Mouse (Mus musculus) CH12F3 (cell line): Measurements from ENCODE around the gene Kpna4.
"Not testable (repeated sequence)": the region's sequence is repeated elsewhere in the genome, so short reads cannot be mapped to it uniquely, and the experiment has no call there.

ENCODE experiments used
- in situ Hi-C: fragments of 300-500 bp; cut with MboI; formaldehyde crosslinking; loops from 2 replicates; pipeline ENCODE4 v1.14.3; 2020; ENCODE audit warnings: low sequenced_read_pairs

The Kpna4 gene

DNA sequence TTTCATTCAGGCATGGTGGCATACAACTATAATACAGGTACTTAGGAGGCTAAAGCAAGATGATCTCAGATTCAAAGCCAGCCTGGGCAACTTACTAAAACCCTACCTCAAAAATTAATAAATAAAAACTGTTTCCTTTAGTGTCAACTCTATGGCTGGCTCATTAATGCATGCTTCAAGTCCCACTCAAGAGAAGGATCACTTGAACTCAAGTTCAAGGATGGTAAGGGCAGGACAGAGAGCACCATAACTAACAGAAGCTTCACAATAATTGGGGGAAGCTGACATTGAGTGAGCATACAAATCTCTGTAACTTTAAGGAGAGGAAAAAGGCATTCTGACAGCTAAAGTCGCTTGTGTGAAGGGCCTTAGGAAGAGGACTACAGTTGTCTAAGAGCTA, 13.0 kb downstream of the Kpna4 start:
- in situ Hi-C loops = no loop called here

DNA sequence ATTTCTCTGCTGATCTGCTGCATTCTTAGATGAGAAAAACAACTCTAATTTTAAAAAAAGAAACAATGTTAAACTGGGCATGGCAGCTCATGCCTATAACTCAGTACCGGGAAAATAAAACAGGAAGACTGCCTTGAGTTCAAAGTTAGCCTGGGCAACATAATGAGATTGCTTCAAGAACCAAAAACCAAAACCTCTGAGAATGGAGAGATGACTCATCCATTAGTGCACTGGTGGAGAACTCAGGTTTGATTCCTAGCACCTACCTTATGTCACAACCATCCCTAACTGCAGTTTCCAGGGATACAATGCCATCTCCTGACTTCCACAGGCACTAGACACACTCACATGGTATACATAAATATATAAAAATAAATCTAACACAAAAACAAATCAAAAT, 17.8 kb downstream of the Kpna4 start:
- in situ Hi-C loops = no loop called here

DNA sequence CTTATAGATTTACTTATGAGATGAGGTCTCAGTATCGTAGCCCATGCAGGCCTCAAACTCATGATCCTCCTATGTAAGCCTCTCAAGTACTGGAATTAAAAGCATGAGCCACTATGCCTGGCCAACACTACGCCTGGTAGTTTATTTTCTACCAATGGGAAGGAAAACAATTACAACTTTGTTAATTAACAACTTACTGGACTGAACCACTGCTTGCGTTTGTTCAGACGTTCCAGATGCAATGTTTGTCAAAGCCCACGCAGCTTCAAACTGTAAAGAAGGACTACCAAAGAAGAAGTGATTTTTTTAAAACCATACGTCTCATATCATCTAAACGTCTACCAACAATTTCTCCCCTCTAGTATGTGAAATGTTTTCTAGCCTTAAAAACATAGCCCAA, 32.5 kb downstream of the Kpna4 start:
- in situ Hi-C loops = no loop called here

DNA sequence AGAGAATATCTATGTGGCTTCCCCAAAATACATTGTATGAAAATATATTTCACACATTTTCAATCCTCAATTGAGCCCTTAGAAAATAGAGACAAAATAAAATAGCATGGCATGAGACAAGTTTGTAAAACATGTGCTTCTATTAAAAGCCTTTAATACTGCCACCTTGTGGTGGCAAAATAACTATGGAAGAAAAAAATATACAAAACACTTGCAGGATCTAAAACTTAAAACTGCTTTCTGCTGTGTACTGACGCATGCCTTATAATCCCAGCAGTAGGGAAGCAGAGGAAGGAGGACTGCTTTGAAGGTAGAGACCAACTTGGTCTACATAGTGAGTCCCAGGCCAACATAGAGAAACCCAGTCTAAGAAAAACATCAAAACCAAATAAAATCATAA, 62.9 kb downstream of the Kpna4 start:
- in situ Hi-C loops = no loop called here

DNA sequence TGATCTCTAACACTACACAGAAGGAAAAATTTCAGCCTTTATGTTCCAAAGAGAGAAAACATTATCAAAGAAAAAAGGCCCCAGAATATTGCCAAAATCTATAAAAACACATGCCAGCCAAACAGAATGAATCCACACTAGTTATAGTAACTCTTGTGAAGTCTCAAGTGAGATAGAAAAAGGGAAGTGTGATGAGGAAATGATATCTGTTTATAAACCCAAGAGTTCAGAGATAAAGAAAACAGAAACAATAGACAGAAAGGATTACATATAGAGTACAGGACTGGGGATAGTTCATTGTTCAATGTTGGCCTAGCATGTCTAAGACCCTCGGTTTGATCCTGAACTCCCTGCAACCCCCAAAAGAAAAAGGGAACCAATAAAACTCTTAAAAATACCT, 64.1 kb downstream of the Kpna4 start:
- in situ Hi-C loops = no loop called here

DNA sequence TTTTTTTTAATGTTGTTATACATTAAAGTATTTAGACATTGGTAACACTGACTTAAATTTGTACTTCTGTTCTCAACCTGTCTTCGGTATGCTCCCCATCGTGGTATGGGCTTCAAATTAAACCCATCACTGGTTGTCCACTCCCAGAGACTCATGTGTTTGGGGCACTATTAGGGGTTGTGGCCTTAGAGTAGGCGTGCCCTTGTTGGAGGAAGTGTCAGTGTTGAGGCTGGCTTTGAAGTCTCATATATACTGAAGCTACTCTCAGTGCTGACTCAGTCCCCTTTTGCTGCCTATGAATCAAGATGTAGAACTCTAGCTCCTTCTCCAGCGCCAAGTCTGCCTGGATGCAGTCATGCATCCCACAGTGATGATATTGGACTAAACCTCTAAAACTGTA, 66.2 kb downstream of the Kpna4 start:
- in situ Hi-C loops = no loop called here

DNA sequence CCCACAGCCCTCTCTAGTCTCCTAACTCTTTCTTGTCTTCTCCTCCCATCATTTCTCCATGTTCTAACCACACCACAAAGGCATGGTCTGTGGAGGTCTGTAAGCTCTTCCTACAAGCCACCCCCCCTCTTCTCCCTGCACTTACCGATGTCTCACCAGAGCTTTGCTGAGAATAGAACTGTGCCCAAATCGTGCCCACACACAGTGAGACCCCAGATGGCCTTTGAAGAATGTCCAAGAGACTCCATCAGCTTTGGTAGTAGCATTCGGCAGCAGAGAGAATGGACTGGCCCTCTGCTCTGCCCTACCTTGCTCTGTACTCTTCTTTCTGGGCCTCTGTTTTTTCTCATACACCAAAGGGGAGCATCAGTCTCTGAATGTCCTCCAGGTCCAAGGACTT, 71.0 kb downstream of the Kpna4 start:
- in situ Hi-C loops = no loop called here

DNA sequence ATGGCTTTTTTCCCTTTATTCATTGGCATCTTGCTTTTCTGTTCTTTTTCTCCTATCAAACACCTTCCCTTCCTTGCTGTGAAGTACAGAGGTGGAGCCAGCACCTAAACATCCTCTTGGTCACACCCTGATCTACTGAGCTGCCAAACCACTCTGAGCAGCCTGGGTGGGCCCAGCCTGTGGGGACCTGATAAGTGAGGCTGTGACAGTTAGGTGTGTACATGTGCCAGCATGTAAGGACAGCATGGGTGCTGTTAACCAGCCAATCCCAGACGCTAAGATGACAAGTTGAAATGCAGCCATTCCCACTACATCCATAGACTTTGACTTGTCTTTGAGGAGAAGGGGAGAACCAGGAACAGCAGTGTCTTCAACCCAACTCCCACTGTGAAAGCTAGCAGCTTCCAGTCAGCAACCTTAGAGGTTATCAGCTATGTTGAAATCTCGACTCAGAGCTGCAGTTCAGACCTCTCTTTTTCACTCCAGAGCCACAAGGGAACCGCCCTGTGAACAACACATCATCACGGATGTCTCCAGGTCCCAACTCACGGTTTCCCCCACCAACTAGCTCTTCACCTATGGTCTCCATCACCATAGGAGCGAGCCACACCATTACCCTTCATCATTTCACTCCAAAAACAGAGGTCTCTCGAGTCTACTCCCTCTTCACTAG, 72.0 kb downstream of the Kpna4 start:
- in situ Hi-C loops = no loop called here

DNA sequence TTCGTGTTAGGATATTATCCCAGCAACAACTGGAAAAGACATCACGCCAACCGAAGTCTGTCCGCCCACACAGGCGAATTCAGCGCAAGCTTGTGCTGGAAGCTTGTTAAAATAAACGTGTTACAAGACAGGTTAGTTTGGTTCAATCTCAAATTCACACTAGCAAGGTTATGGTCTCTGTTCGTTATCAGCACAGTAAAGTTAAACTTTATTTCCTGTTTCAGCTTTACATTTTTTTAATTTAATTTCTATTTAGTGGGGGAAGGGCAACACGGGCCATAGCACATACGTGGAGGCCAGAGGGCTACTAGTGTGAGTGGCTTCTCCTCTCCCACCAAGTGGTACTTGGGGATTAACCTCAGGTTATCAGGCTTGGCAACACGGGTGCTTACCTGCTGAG, 75.0 kb downstream of the Kpna4 start:
- in situ Hi-C loops = no loop called here

DNA sequence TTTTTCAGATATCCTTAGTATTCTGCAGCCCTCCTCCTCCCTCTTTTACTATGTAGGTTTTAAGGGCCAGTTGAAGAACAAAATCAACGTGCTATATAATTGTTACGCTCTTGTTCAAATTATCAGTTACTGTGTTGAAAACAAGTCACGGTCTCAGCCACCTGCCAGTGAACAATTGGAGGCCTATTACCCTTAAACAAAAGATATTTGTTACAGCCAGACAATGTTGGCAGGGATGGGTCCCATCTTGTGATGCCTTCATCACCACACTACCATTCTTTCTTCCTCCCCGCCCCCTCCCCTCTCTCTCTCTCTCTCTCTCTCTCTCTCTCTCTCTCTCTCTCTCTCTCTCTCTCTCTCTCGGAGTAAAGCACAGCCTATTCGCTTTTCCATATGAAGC, 77.9 kb downstream of the Kpna4 start:
- in situ Hi-C loops = no loop called here

DNA sequence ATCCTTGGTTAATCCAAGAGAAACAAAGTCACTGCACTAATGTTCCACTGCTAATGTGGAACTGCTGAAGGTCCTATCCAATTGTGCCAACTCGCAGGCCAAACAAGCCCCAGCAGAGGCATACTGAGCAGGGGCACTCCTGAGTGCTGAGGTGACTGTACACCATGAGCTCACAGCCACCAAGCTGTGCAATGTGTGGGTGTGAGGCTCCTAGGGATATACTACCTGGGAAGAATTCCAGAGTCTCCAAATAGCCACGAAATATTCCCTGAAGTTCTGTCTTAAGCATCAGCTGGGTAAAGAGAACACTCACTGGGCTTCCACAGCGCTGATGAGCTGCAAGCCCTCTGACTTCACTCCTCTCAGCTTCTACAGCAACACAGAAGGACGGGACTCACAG, 79.2 kb downstream of the Kpna4 start:
- in situ Hi-C loops = no loop called here

DNA sequence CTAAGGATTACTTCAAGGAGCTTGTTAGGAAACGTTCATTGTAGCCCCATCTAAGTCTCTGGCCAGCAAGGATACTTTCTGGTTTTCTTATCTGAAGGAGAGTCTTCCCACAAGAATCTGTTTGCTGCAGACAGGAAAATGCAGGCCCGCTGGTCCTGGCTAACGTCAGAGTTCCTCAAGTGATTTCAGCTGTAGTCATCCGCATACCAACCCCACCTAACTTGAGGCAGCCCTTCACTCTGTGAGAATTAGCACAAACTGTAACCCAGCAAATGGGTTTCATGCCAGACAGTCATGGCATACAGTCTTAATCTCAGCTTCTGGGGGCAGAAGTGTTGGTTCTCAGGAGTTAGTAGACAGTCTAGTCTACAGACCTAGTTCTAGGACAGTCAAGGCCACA, 80.4 kb downstream of the Kpna4 start:
- in situ Hi-C loops = no loop called here

DNA sequence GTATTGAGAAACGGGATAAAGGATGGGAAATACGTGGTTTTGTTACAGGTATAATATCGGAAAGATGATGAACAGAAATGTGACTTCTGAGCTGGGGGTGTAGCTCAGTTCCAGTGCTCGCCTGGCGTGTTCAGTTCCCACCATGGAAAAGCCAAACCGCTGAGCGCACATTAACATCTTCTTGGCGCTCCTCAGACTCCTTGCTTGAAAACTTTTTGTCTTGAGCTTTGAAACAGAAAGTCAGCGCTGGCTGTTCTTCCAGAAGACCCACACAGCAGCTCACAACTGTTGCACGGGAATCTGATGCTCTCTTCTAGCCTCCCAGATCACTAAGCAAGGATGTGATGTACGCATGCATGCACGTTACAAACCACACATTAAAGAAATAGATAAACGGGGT, 81.2 kb downstream of the Kpna4 start:
- in situ Hi-C loops = no loop called here

DNA sequence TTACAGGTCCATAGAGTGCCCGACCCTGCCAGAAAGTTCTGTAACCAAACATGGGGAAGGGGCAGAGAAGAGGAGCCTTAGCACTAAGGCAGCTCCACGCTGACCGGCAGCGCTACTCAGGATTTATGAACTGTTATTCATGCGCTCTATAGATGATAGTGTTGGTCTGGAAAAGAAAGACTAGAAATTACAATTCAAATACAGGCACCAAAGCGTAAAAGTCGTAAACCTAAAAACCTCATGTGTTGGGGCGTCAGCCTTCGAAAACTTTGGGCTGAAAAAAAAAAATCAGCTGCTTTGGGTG, 81.6 kb downstream of the Kpna4 start:
- in situ Hi-C loops = no loop called here

DNA sequence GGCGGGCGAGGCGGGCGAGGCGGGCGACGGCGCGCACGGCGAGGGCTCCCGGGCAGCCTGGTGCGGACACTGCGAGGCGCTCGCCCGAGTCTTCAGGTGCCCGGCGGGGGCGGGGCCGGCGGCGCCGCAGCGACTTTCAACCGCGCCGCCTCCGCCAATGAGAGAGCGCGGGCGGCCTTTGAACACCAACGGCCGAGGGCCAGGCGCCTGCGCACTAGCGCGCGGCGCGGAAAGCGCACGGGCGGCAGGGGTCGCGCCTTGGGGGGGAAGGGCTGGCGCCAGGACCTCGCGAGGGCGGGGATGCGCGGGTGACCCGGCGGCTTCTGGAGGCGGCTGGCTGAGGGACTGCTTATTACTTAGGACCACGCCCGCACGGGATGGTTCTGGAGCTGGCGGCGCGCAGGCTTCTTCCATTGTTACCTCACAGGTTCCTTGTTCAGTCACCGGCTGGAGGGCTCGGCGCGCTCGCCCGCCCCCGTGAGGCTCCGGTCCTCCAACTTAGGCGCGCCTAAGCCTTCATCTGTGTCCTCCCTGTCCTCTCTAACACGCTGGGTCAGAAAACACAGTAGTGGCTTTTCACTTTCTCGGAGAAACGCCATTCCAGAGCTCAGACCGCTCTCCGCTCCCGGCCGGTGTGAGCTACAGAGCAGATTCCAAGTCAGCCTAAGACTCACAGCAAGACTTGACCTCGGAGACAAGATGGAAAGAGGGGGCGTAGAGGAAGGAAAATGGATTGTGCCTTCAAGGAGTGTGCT, 82.1 kb downstream of the Kpna4 start, which contains the start of gene Trim59:
Trim59 (minus strand) TSS at position 111 of the 755 bp plus-strand sequence.
- in situ Hi-C loops = no loop called here

DNA sequence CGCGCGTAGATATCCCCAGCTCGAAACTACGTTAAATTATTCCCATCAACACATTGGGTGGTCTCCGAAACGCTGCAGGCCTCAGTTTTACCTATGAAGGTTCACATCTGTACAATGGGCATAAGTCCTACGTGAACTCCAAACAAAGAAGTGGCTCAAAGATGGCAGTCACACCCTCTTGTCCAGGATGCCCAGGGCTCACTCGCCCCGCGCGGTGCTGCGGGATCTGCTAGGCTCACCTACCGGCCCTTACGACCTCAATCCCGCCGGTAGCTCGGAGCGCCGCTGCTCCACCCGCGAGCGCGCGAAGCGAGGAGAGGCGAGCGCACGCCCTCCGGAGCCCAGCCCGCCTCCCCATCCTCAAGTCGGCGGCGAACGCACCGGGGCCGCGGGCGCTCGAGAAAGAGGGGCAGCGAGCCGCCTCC, 82.7 kb downstream of the Kpna4 start:
- in situ Hi-C loops = no loop called here

DNA sequence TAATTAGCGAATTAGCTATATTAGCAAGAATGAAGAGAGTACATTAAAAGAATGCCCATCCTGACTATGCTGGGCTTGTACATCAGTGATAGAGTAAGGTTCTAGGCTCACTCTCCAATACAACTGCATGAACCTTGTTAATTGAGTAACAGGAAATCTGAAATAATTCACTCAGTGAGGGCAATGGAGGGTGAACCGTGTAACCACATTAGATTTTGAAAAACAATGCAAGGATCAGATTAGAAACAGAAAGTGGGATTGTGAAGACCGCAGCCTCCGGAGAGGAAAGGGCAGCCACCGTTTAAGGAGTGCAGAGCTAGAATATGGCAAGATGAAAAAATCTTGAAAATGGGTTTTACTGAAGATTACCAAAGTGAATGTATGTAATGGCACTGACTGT, 85.6 kb downstream of the Kpna4 start:
- in situ Hi-C loops = no loop called here

DNA sequence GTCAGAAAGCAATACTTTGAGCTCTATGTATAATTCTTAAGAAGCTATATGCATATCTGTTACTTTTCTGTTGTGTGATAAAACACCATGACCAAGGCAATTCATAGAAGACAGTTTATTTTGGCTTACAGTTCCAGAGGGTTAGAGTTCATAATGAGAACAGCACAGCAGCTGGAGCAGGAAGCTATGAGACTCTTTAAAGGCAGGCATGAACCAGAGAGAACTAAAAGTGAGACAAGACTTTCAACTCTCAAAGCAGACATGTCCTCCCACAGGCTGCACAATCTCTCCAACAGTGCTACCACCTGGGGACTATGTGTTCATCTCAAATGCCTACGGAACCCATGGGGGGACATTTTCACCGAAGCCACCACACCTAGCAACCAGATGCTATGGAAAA, 86.8 kb downstream of the Kpna4 start:
- in situ Hi-C loops = no loop called here

DNA sequence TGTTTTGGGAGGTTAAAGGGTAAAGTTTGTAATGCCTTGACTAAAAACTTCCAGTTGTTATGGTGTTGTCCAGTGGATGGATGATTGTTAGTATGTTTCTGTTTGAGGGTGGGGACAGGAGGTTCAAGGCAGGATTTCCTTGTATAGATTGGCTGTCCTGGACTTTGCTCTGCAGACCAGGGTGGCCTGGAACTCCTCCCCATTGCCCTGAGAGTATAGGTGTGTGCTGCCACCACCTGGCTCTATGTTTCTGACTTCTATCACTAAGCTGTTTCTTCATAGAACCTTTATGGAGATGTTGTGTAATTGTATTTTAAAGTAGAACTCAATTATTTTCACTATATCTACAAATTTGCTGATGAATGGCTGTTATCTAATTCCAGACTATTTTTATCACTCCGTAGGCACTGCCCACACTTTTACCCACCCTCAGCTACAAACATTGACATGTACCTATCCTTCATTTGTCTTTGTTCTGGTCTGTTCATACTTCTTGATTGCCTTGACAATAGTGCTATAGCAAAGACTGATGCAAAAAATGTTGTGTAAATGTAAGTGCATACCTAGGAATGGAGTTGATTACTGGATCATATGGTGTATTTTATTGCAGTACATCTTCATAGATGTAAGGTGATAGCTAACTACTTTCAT, 100.7 kb downstream of the Kpna4 start:
- in situ Hi-C loops = no loop called here

DNA sequence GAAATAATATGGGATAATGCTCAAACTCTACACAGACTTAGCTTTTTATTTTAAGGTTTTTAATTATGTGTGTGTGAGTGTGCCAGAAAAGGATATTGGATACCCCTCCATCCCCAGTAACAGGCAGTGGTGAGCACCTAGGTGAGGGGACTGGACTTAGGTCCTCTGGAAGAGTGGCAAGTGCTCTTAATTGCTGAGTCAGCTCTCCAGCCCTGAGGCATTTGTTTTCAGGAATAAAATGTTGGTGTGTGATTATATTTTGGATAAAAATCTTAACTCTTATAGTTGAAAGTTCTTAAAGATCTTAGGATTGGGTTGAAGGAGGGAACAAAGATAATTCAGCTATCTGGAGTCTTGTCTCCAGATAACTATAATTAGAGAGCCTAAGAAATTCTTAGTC, 106.1 kb downstream of the Kpna4 start:
- in situ Hi-C loops = no loop called here

DNA sequence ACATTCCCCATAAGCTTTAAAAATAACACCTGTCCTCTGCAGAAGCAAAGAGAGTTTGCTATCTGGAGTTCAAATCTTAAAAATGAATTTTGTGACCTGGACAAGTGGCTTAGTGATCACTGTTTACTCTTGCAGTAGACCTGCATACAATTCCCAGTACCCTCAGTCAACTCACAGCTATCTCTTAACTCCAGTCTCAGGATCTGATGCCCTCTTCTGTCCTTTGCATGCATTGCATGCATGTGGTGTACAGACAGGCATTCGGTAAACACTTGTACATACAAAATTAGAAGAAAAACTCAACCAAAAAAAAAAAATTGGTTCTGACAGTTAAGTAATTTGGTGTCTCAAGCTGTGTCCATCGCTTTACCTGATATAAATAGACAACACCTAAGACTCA, 106.6 kb downstream of the Kpna4 start:
- in situ Hi-C loops = no loop called here

DNA sequence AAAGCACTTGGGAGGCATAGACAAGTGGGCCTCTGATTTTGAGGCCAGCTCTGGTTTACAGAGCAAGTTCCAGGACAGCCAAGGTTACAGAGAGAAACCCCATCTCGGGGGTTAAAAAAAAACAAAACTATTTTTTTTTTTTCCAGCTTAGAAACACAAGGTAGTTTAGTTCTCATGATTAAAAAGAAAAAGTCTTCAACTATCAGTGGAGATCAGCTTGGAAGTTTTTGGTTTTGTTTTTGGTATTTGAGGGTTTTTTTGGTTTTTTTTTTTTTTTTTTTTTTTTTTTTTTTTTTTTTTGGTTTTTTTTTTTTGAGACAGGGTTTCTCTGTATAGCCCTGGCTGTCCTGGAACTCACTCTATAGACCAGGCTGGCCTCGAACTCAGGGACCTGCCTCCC, 108.3 kb downstream of the Kpna4 start:
- in situ Hi-C loops = not testable (repeated sequence)
